Mouse (Mus musculus) urinary bladder, postnatal 36 days (tissue): Measurements from ENCODE around the gene Heg1.

Experiments
- DNase-seq, 2 experiments: peaks; one replicate each; pipeline ENCODE4 v3.0.0; 2022; ENCODE audit warnings: low spot score in 2 of 2, mixed read lengths in 1 of 2

Gene Heg1

DNA sequence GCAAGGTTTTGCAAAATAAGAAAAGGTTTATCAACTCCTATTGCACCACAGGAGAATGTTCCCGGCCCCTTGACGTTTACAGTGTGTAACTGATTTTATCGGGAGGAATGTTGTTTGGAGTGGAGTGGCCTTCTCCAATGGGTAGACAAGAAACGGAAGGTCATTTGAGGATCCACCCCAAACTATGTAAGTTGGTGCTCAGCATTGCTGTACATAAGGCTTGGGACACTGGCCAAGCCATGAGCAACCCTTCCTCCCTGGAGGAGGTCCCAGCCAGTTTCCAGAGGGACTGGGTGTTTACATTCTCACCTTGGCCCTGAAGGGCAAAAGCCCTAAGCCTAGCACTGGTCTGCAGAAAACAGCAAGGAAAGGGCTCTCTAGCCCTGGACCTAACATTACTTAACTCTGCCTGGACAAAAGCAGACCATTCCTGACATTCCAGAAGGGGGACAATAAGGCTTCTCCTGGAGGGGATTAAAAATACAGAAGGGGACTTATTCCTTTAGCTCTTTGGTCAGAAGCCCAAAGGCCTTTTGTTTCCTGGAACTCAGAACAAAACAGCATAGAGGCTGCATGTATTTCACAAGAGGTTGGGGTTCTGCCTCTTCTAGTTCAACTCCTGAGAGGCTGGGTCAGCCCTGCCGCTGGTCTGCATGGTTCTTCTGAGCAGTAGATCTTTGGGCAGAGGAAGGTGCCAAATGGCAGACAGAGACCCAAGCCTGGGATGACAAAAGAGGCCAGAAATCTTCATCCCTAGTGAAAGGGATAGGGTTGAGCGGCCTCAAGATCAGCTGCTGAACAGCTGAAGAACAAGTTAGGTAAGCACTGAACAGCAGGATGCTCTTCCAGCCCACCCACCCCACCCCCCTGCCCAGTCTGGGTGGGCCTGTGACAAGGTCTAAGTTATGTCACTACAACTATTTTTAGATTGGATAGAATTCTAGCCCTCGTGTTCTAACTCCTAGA is 7.5 kb upstream of the Heg1 start:
- DNase-seq = peak in 1 of 2 experiments; percentile 51

- no peak for DNase-seq
Measured at GRCm38 (mm10) chr16:33677313-33677690, 6.9 kb upstream of the Heg1 start.

- DNase-seq = peak in 1 of 2 experiments; percentile 66
Measured at GRCm38 (mm10) chr16:33677901-33678300, 6.3 kb upstream of the Heg1 start.

- DNase-seq = no peak
Measured at GRCm38 (mm10) chr16:33680271-33680670, 3.9 kb upstream of the Heg1 start.

GRCm38 (mm10) chr16:33680816-33681215 is 3.4 kb upstream of the Heg1 start:
- DNase-seq = no peak

DNA sequence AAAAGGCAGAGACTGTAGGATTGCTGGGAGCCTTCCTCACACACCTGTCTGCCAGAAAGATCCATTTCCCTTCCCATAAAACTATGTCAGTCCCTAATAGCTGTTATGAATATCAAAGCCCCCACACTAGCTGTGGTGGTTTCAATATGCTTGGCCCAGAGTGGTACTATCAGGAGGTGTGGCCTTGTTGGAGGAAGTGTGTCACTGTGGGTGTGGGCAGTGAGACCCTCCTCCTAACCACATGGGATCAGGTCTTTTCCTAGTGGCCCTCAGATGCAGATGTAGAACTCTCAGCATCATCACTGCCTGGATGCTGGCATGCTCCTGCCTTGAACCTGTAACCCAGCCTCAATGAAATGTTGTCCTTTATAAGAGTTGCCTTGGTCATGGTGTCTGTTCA is 2.5 kb upstream of the Heg1 start:
- no peak for DNase-seq

DNA sequence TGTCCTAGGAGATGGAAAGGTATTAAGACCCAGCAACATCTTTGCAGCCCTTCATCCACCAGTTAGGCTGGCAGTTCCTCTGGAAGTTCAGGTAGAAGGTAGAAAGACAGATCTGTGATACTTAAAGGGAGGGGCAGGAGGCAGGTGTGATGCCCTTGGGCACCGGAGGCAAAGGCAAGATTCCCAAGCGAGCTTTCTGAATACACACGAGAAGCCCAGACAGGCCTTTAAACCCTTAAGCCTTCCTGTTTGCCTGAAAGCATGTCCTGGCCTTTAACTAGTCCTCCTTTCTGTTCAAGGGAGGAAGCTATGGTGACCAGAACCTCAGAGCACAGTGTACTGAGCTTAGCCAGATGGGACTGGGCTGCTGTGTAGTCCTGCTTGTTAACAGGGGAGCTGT is 1.5 kb upstream of the Heg1 start:
- DNase-seq = no peak

GRCm38 (mm10) chr16:33683206-33684161 is 686 bp upstream of the Heg1 start:
- no peak for DNase-seq

- DNase-seq = no peak
Measured at GRCm38 (mm10) chr16:33684703-33685701, 832 bp downstream of the Heg1 start.

DNA sequence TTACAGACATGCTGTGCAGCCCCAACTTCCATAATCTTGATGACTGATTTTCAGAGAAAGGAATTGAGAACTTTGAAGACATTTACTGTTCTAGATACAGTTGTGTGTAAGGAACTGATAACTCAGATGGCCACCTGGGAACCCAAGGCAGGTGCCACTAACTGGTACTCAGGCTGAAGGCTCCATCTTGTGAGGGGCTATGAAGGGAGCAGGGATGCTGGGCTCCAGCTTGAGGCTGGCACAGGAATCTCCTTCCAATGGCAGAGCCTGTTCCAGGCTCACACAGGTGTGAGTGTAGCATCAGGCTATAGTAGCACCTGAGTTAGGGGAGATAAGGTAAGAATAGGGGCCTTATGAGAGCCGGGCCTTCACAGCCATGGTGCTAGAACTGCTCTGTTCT is 1.9 kb downstream of the Heg1 start:
- no peak for DNase-seq

GRCm38 (mm10) chr16:33687724-33688123 is 3.6 kb downstream of the Heg1 start:
- DNase-seq = no peak

- no peak for DNase-seq
Measured at GRCm38 (mm10) chr16:33690975-33691747, 7.0 kb downstream of the Heg1 start.

DNA sequence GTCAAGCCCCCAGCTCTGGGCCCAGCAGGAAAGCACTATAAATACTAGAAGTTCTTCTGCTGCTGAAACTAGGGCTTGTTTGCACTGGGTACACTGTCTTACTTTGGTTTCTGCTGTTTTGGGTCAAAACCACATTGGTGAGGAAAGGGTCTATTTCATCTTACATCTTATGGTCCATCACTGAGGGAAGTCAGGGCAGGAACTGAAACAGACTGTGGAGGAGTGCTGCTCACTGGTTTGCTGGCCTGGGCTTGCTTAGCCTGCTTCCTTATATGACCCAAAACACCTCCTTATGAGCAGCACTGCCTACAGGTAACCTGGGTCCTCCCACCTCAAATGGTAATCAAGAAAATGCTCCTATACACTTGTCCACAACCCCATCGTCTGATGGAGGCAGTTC is 9.4 kb downstream of the Heg1 start:
- no peak for DNase-seq

GRCm38 (mm10) chr16:33696811-33697575 is 12.8 kb downstream of the Heg1 start:
- peak in 1 of 2 experiments; percentile 58 for DNase-seq

- DNase-seq = no peak
Measured at GRCm38 (mm10) chr16:33697576-33698276, 13.6 kb downstream of the Heg1 start.

GRCm38 (mm10) chr16:33698277-33698790 is 14.2 kb downstream of the Heg1 start:
- DNase-seq = no peak

DNA sequence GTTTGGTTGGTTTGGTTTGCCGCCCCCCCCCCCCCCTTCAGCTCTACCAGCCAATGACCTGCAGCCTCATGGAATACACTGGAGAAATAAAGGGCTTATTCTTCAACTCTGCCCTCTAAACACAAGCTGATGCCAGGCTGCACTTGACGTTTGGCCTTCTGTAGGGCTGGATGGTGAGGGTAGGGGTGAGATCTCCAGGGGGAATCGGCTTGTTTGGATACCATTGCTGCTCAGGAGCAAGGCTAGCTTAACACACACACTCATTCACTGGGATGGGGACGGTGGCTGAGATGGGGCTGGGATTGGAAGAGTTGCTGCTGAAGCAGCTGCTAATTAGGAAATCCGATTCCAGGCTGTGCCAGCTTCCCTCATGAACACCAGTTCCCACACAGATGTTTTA is 16.4 kb downstream of the Heg1 start:
- no peak for DNase-seq

DNA sequence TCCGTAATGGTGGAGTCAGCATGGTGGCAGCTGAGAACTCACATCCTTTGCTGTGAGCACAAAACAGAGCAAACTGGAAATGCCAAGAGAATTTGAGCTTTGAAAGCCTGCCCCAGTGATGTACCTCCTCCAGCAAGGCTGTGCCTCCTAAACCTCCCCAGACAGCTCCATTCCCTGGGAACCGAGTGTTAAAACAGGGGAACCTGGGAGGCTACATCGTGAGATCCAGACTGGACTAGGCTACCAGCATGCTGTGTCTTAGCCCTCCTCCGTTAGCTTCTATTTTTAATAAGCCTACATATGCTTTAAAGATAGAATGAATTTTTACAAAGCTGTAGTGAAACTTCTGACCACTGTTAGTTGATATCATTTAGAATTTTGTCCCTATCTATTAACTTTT is 17.7 kb downstream of the Heg1 start:
- DNase-seq = no peak

DNA sequence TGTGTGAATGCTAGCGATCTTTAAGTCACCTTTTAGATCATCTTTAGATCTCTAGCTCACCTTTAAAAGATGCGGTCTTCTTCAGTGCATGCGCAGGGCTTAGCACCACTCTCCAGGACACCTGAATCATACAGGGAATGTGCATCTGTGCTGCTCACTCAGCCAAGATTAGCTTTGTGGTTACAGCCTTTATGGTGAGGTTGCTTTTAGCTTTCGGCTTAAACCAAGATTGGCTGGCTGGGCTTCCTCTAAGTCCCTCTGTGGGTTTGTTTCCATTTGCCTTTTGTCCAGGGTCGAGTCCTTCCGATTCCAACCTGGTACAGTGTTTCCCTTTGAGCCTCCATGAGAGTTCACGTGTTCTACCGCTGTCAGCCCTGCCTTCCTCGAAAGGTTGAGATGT is 20.1 kb downstream of the Heg1 start:
- no peak for DNase-seq
